Mouse (Mus musculus): ENCODE results near the gene Ripor2.

Gene Ripor2

GRCm38 (mm10) chr13:24617076-24617798 lies 35.2 kb downstream of the Ripor2 start:
- DNase-seq (ENCODE audit: inconsistent ontology term) = no peak

- no peak for DNase-seq (ENCODE audit: inconsistent ontology term)
Observed at GRCm38 (mm10) chr13:24617799-24618130, 35.8 kb downstream of the Ripor2 start.

DNA sequence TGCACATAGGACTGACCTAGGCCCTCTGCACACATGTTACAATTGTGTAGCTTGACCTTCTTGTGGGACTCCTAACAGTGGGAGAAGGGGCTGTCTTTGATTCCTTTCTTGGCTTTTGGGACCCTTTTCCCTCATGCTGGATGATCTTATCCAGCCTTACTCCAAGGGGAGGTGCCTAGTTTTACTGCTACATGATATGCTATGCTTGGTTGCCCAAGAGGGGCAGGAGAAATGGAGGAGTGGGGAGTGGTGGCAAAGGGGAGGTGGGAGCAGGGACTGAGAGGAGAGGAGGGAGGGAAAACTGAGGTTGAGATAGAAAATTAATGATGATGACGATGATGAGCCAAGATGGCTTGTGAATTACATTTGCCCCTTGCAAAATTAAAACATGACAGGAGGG lies 37.7 kb downstream of the Ripor2 start:
- DNase-seq (ENCODE audit: inconsistent ontology term) = no peak

- peak; percentile 45 for DNase-seq (ENCODE audit: inconsistent ontology term)
Observed at GRCm38 (mm10) chr13:24620439-24620838, 38.5 kb downstream of the Ripor2 start.

DNA sequence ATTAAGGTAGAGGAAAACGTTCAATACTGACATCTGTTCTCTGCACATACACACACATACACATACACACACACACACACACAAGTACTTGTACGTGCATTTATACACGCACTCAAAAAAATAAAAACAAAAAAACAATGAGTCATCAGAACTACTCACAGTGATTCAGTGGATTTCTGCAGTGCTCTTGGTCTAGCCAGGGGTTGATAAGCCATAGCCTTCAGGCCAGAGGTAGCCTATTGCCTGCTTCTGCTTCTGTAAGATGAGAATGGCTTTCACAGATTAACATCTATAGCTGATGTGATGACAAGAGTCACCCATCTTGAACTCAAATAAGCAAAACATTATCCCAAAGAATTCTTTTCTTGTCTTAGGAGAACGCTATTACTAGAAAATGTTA lies 41.6 kb downstream of the Ripor2 start:
- DNase-seq (ENCODE audit: inconsistent ontology term) = no peak

DNA sequence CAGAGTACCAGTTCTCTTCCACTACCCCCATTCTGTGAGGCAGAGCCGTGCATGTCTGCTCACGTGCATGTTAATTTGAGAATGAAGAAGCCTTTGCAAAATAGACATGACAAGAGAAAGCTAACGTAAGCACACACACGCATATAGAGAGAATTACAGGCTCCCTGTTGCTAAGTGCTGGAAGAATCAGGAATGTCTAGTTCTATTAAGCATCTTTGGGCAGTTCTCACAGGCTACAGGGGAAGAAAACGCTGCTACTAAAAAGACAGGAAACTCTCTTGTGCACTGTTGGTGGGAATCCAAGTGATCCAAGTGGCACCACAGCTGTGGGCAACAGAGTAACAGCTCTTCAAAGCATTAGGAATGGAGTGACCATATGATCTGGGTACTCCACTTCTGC lies 43.1 kb downstream of the Ripor2 start:
- no peak for DNase-seq (ENCODE audit: inconsistent ontology term)

DNA sequence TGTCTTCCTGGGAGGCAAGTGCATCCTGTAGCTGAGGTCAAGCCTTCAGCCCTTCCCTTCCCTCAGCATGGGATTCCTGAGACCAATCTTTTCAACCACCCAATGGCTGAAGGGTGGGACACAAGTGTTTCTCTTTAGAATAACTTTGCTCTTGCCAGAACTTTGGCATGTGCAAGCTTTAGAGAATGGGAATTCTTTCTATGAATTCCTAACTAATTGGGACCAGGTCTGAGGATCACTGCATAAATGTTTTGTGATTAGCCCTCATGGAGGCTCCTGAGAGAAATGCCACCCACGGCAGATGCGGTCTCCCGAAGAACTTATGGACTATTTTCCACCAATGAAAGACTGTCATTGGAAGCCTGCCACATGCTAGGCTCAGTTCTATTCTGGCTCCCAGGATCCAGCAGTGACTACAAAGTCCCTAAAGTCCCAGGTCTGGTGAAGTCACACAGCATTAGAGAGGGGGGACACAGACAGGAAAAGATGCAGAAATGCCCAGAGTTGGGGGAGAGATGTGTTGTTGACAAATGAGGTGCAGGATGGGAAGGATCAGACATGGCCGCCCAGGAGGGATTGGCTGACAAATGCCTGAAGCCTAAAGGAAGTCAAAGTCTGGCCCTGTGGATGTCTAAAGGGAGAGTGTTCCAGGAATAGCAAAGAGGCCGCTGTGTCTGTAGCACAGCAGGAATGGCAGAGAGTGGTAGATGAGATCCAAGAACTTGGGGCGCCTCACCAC lies 44.9 kb downstream of the Ripor2 start:
- peak; percentile 68 for DNase-seq (ENCODE audit: inconsistent ontology term)

DNA sequence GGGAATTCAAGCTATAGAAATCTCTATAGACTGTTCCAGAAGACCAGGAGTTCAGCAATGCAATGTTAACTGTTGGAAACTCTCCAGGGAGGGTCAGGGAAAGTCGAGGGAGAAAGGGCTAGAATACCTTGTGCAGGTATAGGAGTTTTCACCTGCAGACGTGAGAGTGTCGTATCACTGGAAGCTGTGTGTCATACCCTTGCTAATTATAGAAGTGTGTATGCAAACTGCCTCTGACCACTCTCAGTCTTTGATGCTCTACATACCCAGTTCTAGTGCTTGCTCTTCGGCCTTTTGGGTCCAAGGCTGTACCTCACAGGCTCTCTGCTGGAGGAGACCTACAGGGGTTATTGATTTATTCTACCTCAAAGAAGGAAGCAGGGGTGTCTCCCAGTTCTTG lies 46.2 kb downstream of the Ripor2 start:
- no peak for DNase-seq (ENCODE audit: inconsistent ontology term)

DNA sequence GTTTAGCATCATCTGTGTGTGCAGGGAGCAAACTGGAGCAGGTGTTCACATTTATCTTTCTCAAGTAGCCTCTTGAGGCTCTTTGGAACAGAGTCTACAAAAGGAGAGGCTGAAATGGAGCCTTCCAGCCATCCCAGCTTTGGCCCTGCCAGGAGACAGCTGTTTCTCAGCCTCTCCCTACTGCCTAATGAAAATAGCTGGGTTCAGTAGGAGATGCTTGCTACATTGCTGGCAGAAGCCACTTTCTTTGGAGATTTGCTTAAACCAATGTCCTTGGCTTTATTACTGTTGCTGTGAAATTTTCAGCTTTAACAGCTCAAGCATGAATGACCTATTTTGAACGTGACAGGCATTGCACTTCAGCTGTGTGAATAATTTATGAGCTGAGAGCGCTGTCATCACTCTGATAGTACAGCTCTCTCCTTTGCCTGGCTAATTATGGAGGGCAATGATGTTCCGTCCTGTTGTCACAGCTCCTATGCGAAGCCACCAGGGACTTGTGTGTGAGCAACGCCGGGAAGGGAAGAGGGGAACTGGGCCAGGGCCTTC lies 47.2 kb downstream of the Ripor2 start:
- DNase-seq (ENCODE audit: inconsistent ontology term) = no peak

- no peak for DNase-seq (ENCODE audit: inconsistent ontology term)
Observed at GRCm38 (mm10) chr13:24630364-24630763, 48.4 kb downstream of the Ripor2 start.

DNA sequence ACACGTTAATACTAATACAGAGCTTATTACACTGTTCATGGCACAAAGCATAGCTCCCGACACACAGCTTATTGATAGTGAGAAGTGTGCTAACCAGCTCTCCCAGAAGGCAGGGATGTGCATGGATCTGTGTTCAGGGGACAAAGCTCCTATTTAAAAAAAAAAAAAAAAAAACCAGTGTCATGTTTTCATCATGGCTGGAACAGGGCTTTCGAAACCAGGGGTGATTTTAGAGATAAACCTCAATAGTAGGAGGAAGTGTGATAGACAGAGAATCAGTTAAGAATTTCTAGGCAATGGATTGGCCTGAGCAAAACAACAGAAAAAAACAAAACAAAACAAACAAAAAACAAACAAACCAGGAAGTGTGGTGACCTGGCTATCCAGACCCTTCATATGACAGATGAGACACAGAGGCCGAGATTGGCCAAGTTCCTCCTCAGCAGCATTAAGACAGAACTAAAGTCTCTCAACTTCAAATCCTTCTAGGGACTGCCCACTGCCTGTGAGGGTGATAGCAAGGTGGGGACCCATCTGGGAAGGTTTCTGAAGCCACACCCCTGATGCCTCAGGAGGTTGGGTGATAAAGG lies 51.1 kb downstream of the Ripor2 start:
- no peak for DNase-seq (ENCODE audit: inconsistent ontology term)

- no peak for DNase-seq (ENCODE audit: inconsistent ontology term)
Observed at GRCm38 (mm10) chr13:24634346-24635120, 52.5 kb downstream of the Ripor2 start.

DNA sequence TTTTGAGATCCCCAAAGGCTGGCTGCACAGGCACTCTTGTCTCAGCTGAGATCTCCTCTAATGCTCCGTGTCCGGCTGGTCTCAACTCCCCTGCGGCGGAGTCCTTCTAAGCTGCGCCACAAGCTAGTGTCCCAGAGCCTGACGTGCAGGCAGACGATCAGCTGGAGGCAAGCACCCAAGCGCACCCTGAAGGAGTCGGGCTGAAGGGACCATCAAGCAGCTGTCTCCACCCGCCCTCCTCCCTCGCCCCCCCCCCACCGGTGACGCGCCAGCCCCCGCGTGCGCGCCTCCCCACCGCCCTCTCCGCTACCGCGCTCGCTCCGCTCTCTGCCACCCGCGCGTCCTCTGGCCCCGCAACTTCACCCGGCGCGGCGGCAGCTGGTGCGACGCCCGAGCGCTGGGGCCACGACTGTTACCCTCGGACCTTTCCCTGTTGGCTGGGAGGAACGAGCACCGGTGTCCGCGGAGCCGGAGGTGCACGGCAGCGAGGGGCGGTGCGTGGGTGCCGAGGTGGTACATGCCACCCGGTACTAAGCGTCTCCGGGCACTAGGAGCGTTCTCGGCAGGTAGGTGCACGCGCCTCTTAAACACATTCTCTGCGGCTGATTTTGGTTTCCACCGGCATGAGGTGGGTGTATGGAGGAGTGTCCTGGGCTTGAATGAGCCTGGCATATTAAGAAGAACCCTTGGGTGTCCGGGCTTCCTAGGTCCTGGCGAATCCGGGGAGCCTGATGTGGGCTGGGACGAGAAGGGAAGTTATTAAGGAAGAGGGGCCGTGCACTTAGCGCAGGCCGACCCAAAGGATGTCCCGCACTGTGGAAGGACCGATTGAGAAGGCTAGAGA lies 56.6 kb downstream of the Ripor2 start:
- peak; percentile 68 for DNase-seq (ENCODE audit: inconsistent ontology term)

DNA sequence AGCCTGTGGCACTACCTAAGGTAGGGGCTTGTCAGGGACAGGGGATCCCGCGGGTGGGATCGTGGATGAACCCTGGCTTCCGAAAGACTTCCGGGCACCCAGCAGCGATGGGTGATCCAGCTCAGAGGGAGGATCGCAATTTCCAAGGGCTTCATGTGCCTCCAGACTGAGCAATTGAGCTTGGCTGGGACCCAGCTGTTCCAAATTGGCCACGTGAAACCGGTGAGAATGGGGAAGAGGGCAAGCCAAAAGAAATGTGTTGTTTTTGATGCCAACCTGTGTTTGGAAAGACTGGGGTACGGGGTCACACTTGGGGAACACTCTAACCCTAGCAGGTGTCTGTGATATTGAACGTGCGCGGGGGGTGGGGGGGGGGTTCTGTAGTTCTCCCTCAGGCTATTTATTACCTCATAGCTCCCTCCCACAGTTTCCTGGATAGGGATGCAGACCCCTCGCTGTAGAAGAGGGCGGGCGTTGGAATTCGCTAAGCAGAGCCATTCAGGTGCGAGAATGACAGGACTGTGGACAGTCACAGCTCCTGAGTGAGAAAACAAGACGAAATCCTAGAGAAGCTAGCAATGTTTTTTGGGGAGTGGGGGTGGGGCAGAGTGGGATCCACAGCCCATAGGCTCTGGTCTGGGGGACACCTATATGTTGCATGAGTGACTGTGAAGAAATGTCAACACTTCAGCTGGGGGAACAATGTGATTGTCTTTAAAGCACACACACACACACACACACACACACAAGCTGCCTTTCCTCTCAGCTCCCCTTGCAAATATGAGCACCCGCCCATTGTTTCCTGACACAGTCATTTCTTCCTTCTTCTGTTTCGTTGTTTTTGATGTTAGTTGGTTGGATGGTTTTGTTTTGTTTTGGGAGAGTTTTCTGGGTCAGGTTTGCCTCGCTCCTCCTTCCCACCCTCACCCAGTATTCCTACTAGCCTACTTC lies 57.5 kb downstream of the Ripor2 start:
- peak; percentile 36 for DNase-seq (ENCODE audit: inconsistent ontology term)

- DNase-seq (ENCODE audit: inconsistent ontology term) = no peak
Observed at GRCm38 (mm10) chr13:24640166-24640560, 58.2 kb downstream of the Ripor2 start.

DNA sequence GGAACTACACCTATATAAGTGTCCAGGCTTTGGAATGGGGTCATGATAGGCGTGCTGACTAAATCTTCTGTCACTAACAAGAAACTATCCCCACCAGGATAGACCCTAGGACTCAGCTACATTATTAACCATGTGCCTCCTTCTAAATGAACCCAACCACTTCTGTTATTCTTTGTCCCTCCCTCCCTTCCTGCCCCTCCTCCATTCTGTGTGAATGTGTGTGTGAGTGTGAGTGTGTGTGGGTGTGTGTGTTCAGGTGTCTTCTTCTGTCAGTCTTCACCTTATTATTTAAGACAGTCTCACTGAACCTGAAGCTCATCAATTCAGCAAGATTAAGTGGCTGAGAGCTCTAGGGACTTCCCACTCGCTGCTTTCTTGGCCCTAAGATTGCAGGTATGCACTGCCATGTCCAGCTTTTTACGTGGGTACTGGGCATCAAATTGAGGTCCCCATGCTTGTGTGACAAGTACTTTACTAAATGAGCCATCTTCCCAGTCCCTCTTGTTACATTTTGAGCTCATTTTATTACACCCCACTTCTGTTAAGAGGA lies 58.9 kb downstream of the Ripor2 start:
- DNase-seq (ENCODE audit: inconsistent ontology term) = no peak

- peak; percentile 26 for DNase-seq (ENCODE audit: inconsistent ontology term)
Observed at GRCm38 (mm10) chr13:24641491-24642430, 59.8 kb downstream of the Ripor2 start.

GRCm38 (mm10) chr13:24645146-24645545 lies 63.2 kb downstream of the Ripor2 start:
- DNase-seq (ENCODE audit: inconsistent ontology term) = no peak
